In the genomic region with DNA sequence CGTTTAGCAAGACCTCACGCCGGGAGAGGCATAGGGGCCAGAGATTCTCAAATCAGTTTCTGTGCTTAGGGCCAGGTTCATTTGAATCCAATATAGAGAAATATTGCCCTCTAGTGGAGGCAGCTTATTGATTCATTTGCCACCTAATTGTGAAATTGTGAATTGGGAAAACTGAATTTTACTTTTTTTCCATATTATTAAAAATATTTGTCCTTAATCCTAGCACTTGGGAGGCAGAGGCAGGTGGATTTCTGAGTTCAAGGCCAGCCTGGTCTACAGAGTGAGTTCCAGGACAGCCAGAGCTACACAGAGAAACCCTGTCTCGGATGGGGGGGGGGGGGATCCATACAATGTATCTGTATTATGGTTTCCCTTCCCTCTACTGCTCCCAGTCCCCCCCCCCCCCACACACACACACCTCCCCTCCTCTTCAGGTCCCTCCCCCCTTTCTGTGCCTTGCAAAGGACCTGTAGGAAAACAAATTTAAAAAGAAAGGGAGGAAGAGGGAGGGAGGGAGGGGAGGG, we compare ENCODE assay signal across 8 mouse cellular contexts.
DNase-seq lines count a peak whose midpoint lies in the region; ATAC-seq lines count a peak whose summit lies in the region.

No protein-coding gene starts in this region.

- H3K36me3 ChIP-seq in lung, embryonic 16.5 days (ENCODE audit: control insufficient read depth, insufficient read depth, low read length), result no peaks in the 10 kb centered on the region
- H3K36me3 ChIP-seq in heart, embryonic 16.5 days (ENCODE audit: control insufficient read depth, insufficient read depth), result no peaks in the 10 kb centered on the region
- H3K36me3 ChIP-seq in midbrain, embryonic 14.5 days (ENCODE audit: control insufficient read depth, insufficient read depth, low read length), result no peaks in the 10 kb centered on the region

- H3K4me1 ChIP-seq in lung, embryonic 16.5 days (replicated peaks; ENCODE audit: control insufficient read depth, insufficient read depth, low read length), result peaks cover 4% of the 10 kb centered on the region; the same call in 1 of the 2 replicates
- peaks cover 12% of the 10 kb centered on the region for H3K4me1 ChIP-seq in heart, embryonic 16.5 days (ENCODE audit: control insufficient read depth, insufficient read depth, low read length)
- H3K4me1 ChIP-seq in midbrain, embryonic 14.5 days (ENCODE audit: control insufficient read depth, insufficient read depth, low read length), result no peaks in the 10 kb centered on the region

- no peaks in the 10 kb centered on the region for H3K9me3 ChIP-seq in lung, embryonic 16.5 days (ENCODE audit: control insufficient read depth, low read length)
- H3K9me3 ChIP-seq in heart, embryonic 16.5 days (replicated peaks; ENCODE audit: control insufficient read depth, low read length), result no peaks in the 10 kb centered on the region
- no peaks in the 10 kb centered on the region for H3K9me3 ChIP-seq in midbrain, embryonic 14.5 days (ENCODE audit: control insufficient read depth, low read length)

- intact Hi-C loops in gastrocnemius, postnatal 36 days (cut with DNase I), result loop anchor here (2.0 to 10.0 kb wide), 3 partner anchors 113 to 803 kb away; no protein-coding TSS in a partner anchor

- H3K4me3 ChIP-seq in lung, embryonic 16.5 days (ENCODE audit: low read length), result peak overlapping the region; percentile 12; the same call in 1 of the 2 replicates
- peak overlapping the region; percentile 23 for H3K4me3 ChIP-seq in heart, embryonic 16.5 days (ENCODE audit: low read length)
- H3K4me3 ChIP-seq in midbrain, embryonic 14.5 days (replicated peaks; ENCODE audit: low read depth, low read length), result no peak overlapping the region

- 0% methylated on average over 3 of the region's 4 CpGs for WGBS in lung, embryonic 16.5 days
- 0% methylated on average over 3 of the region's 4 CpGs for WGBS in heart, embryonic 16.5 days
- 11% methylated on average over 4 of the region's 4 CpGs for WGBS in midbrain, embryonic 14.5 days

- no peak overlapping the region for H3K9ac ChIP-seq in lung, embryonic 16.5 days (ENCODE audit: low read length)
- no peak overlapping the region for H3K9ac ChIP-seq in heart, embryonic 16.5 days (ENCODE audit: low read length)
- H3K9ac ChIP-seq in midbrain, embryonic 14.5 days (replicated peaks; ENCODE audit: low read length), result no peak overlapping the region

- peak overlapping the region; percentile 39 for H3K4me2 ChIP-seq in lung, embryonic 16.5 days (ENCODE audit: low read depth, low read length)
- peak overlapping the region; percentile 56 for H3K4me2 ChIP-seq in heart, embryonic 16.5 days (ENCODE audit: low read depth, low read length)
- peak overlapping the region; percentile 38 for H3K4me2 ChIP-seq in midbrain, embryonic 14.5 days (ENCODE audit: low read length)

- DNase-seq in CD4-positive, CD25-positive, alpha-beta regulatory T cell, adult 2 months (ENCODE audit: low read depth, low spot score), result peak; percentile 37
- no peak for DNase-seq in lung, postnatal 4 days
- peak; percentile 93 for DNase-seq in midbrain, embryonic 14.5 days
- no peak for DNase-seq in testis, postnatal 14 days (ENCODE audit: low spot score)
- DNase-seq in gastrocnemius, postnatal 36 days, result no peak

- H3K27me3 ChIP-seq in lung, embryonic 16.5 days (ENCODE audit: control insufficient read depth, insufficient read depth, low read depth, low read length), result no peaks in the 10 kb centered on the region
- no peaks in the 10 kb centered on the region for H3K27me3 ChIP-seq in heart, embryonic 16.5 days (ENCODE audit: control insufficient read depth, insufficient read depth, low read length)
- H3K27me3 ChIP-seq in midbrain, embryonic 14.5 days (ENCODE audit: control insufficient read depth, insufficient read depth, low read length), result no peaks in the 10 kb centered on the region

- no peak overlapping the region for H3K27ac ChIP-seq in lung, embryonic 16.5 days (ENCODE audit: low read length)
- H3K27ac ChIP-seq in heart, embryonic 16.5 days (ENCODE audit: low read length), result no peak overlapping the region
- H3K27ac ChIP-seq in midbrain, embryonic 14.5 days (replicated peaks; ENCODE audit: low read depth, low read length), result no peak overlapping the region

- no peak for ATAC-seq in CD4-positive, CD25-positive, alpha-beta regulatory T cell, adult 4 months
- no peak; the same call in 1 of the 2 replicates for ATAC-seq in lung, embryonic 16.5 days (ENCODE audit: low read depth)
- ATAC-seq in heart, embryonic 16.5 days (replicated peaks; ENCODE audit: extremely low read depth, insufficient read depth, low FRiP score), result 0 out of 2 replicates have a peak, but pooled peaks have one; percentile 26
- no peak for ATAC-seq in midbrain, embryonic 14.5 days (ENCODE audit: low FRiP score, low TSS enrichment)

Comparison
In these comparisons a context has a peak if more than half of its experiments do, and no peak if none do; other contexts are left out.
1. DNase-seq: peak in CD4-positive, CD25-positive, alpha-beta regulatory T cell, adult 2 months (single experiment) and midbrain, embryonic 14.5 days (single experiment); none in lung, postnatal 4 days (0 of 2), testis, postnatal 14 days (single experiment) and gastrocnemius, postnatal 36 days (0 of 2).
2. Peak in every context shown above with its lines, with median percentiles within 50 percentile points of each other: H3K4me2 ChIP-seq.